Mouse (Mus musculus): ENCODE results near the gene Rora.

Gene Rora

GRCm38 (mm10) chr9:69141859-69142258 lies 488.3 kb downstream of the Rora start:
- no peak for DNase-seq (ENCODE audit: low spot score)

GRCm38 (mm10) chr9:69146937-69147336 lies 493.4 kb downstream of the Rora start:
- DNase-seq (ENCODE audit: low spot score): no peak

GRCm38 (mm10) chr9:69150224-69150623 lies 496.6 kb downstream of the Rora start:
- no peak for DNase-seq (ENCODE audit: low spot score)

DNA sequence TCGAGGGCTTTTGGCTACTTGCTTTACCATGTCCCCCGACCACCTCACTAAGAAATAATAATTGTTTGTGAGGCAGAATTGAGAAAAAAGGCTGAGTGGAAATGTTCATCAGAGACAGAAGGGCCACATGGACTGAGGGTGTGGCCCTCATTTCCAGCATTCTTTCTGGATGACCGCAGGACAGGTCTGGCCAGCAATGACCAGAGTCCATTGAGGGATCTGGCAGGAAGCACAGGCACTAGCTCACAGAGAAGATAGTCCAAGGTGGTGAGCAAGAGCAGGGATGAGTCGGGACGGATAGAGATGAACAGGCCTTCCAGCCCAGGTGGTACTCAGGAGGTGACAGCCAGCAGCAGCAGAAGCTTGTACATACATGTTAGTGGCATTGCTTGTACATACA lies 501.1 kb downstream of the Rora start:
- no peak for DNase-seq (ENCODE audit: low spot score)

DNA sequence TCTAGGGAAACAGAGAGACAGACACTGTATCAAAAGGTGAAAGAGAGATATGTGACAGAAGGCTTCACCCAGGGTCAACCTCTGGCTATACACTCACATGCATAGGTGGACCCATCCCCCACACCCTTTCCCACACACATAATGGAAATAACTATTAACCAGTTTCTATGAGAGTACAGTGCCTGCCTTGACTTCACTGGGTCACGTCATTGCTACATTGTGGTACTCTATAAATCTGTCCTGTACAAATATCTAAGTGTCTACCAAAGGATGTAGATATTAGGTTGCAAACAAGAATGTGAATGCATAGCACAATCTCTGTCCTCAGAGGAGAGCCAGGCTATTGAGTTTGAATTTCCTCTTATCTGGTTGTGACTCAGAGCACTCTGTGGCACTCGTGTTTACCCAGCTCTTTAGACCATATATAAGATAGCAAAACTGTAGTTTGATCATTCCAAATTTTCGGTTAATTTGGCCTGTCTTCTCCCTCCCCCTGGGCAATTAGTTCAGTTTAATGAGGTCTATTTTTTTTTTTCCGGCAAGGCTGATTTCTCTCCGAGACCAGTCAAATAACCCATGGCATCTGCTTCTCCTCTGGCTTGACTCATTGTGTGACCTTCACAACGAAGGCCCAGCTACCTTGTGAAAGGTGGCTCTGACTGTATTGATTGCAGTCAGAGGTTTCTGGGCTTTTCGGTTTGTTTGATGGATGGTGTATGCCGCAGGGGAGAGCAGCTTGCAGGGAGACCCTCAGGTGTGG lies 502.4 kb downstream of the Rora start:
- no peak for DNase-seq (ENCODE audit: low spot score)

- no peak for DNase-seq (ENCODE audit: low spot score)
These were observed 507.2 kb downstream of the Rora start for GRCm38 (mm10) chr9:69160818-69161217.

DNA sequence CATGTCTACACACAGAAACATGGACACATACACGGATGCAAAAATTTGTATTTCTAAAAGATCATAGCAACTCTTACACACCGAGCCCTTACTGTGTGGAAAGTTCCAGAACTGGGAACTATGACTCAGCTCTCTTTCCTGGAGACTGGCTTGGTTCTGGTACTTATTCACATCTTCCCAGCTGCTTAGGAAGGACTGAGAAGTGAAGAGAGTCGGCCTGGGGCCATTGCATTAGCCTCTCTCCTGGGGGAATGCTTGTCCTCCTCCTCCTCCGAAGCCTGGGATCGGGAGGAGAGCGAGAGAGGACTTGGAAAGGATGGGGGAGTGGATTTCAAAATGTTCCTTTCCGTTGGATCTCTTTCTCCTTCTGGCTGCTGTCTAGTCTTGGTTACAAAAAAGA lies 511.1 kb downstream of the Rora start:
- no peak for DNase-seq (ENCODE audit: low spot score)

GRCm38 (mm10) chr9:69165096-69165836 lies 511.7 kb downstream of the Rora start:
- DNase-seq (ENCODE audit: low spot score): no peak

GRCm38 (mm10) chr9:69174061-69174460 lies 520.5 kb downstream of the Rora start:
- no peak for DNase-seq (ENCODE audit: low spot score)

- peak; percentile 25 for DNase-seq (ENCODE audit: low spot score)
These were observed 521.0 kb downstream of the Rora start for GRCm38 (mm10) chr9:69174527-69175116.

GRCm38 (mm10) chr9:69176988-69177387 lies 523.4 kb downstream of the Rora start:
- no peak for DNase-seq (ENCODE audit: low spot score)

- DNase-seq (ENCODE audit: low spot score): no peak
These were observed 525.6 kb downstream of the Rora start for GRCm38 (mm10) chr9:69179224-69179623.

- DNase-seq (ENCODE audit: low spot score): no peak
These were observed 527.4 kb downstream of the Rora start for GRCm38 (mm10) chr9:69180961-69181360.

GRCm38 (mm10) chr9:69181411-69181810 lies 527.8 kb downstream of the Rora start:
- peak; percentile 49 for DNase-seq (ENCODE audit: low spot score)

GRCm38 (mm10) chr9:69183888-69184287 lies 530.3 kb downstream of the Rora start:
- DNase-seq (ENCODE audit: low spot score): peak; percentile 11

GRCm38 (mm10) chr9:69190726-69191125 lies 537.1 kb downstream of the Rora start:
- no peak for DNase-seq (ENCODE audit: low spot score)

DNA sequence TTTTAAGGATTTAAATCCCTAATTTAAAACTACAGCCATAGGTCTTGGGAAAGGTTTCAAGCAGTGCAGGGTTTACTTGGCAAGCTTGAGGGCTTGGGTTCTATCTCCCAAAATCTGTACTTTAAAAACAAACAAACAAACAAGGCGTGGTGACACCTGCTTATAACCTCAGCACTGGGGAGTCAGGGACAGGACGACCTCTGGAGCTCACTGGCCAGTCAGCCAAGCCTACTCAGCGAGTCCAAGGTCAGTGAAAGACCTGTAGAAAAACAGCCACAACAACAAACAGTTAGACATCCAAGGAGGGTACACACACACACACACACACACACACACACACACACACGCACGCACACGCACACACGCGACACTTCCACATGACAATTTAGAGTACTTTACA lies 538.9 kb downstream of the Rora start:
- DNase-seq (ENCODE audit: low spot score): no peak

DNA sequence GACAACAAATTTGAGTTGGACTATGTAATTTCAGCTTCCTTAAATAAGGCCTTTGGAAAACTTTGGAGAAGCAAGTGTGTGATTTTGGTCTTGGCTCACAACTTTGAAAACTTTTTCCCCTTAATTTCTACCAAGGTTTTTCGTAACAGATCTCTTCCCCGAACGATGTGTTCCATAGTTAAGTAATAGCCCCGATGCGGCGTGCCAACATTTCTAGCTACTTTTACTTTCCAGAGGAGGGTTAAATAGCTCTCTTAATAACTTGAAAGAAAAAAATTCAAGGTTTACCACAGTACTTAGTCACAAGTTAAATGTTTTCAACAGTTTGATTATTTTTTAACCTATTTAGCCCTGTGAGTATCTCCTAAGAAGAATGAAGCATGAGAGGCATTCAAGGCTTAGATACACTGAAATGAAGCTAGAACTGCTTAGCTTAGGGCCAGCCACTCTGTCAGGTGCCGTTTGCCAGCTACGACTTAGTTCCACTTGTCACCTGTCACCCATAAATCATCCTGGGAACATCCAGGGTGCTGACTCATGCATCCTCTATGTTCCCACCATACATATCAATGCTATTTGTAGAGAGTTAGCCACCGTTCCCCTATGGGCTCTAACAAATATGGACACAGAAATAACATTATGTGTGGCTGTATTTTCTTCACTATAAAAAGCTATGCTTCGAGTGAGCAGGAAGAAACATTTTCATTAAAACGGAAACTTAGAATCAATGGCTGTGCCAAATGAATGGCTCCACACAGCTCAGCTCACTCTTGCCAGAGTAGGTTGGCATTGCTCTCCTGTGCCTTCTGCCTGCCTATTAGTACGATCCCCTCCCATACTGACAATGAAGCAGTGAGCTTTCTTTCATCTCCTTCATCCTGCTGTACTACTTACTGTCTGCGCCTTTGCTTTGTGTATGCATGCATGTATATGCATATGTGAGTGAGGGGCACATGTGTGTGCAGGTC lies 541.3 kb downstream of the Rora start:
- DNase-seq (ENCODE audit: low spot score): no peak

- DNase-seq (ENCODE audit: low spot score): no peak
These were observed 560.2 kb downstream of the Rora start for GRCm38 (mm10) chr9:69213796-69214195.

DNA sequence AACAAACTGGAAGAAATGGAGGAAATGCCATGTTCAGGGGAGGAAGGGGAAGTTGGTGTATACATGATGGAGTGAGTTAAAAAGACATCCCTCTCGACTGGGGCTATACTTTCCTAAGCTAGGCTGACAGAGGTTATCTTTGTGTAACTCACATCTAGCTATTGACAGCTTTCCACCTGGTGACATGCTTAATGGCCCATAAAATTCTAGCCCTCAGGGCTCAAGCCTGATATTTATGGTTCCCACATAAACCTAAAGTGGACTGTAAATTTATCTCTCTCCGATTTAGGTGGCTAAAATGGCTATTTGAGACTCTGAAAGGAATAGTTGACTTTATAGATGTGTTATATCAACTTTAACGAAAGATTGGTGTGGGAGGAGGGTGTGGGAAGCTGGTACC lies 571.3 kb downstream of the Rora start:
- no peak for DNase-seq (ENCODE audit: low spot score)

DNA sequence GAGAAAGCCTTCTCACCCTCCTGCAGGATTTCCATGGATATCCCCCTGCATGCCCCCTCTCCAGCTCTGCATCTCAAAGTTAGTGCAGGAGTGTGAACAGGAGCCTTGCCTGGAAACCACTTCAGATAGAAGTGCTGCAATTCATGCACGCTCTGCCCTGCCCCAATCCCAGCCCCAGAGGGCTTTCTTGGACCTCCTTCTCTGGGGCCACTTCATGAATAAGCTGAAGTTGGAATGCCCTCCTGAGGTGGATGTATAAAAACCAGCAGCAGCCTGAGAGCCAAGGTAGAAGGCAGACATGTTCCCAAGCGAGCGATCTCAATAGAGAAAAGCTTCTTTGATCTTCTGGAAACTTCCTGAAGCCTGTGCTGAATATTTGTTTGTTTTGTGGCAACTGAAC lies 572.8 kb downstream of the Rora start:
- no peak for DNase-seq (ENCODE audit: low spot score)

- DNase-seq (ENCODE audit: low spot score): no peak
These were observed 574.2 kb downstream of the Rora start for GRCm38 (mm10) chr9:69227806-69228205.
